Mouse (Mus musculus): ENCODE results near the gene Syk. TPM values are rescaled to one million over a fixed set of nuclear protein-coding genes. Genes with fewer than 3 reads are reported as not detected.

Syk gene
- polyA plus RNA-seq, 1 experiment from 2014 or later: 6.7 TPM

GRCm38 (mm10) chr13:52587761-52588160 is 4.8 kb downstream of the Syk start:
- H3K4me1 ChIP-seq: 0 out of 2 replicates have a peak, but pooled peaks cover 3% of the 10 kb centered on the region
- no peaks in the 10 kb centered on the region; the same call in 1 of the 2 replicates for H3K36me3 ChIP-seq
- H3K27me3 ChIP-seq (ENCODE audit: insufficient read depth, poor library complexity, severe bottlenecking): 0 out of 2 replicates have a peak, but pooled peaks cover 1% of the 10 kb centered on the region
- no peak for DNase-seq (ENCODE audit: low spot score)
- H3K4me3 ChIP-seq: no peak overlapping the region
- H3K9me3 ChIP-seq: no peaks in the 10 kb centered on the region
- 94% methylated on average over 4 of the region's 4 CpGs for WGBS
- H3K27ac ChIP-seq: no peak overlapping the region

GRCm38 (mm10) chr13:52589043-52589442 is 6.1 kb downstream of the Syk start:
- no peak overlapping the region for H3K4me3 ChIP-seq
- WGBS: 92% methylated on average over 4 of the region's 4 CpGs
- H3K36me3 ChIP-seq: no peaks in the 10 kb centered on the region; the same call in 1 of the 2 replicates
- H3K27ac ChIP-seq: no peak overlapping the region
- DNase-seq (ENCODE audit: low spot score): no peak
- 0 out of 2 replicates have a peak, but pooled peaks cover 3% of the 10 kb centered on the region for H3K4me1 ChIP-seq
- H3K9me3 ChIP-seq: no peaks in the 10 kb centered on the region
- no peaks in the 10 kb centered on the region for H3K27me3 ChIP-seq (ENCODE audit: insufficient read depth, poor library complexity, severe bottlenecking)

- Histone ChIP-seq H3K4me1 (0 out of 2 replicates have a peak, but pooled peaks cover 2% of the 10 kb centered on the region), H3K27ac (no peak overlapping the region), H3K36me3 (no peaks in the 10 kb centered on the region; the same call in 1 of the 2 replicates), H3K9me3 (no peaks in the 10 kb centered on the region), H3K4me3 (no peak overlapping the region), H3K27me3 (ENCODE audit: insufficient read depth, poor library complexity, severe bottlenecking) (no peaks in the 10 kb centered on the region)
- no peak for DNase-seq (ENCODE audit: low spot score)
- 93% methylated on average over 4 of the region's 4 CpGs for WGBS
Observed at GRCm38 (mm10) chr13:52591831-52592230, 8.9 kb downstream of the Syk start.

- no peak overlapping the region for H3K4me3 ChIP-seq
- no peak overlapping the region for H3K27ac ChIP-seq
- DNase-seq (ENCODE audit: low spot score): no peak
- no peaks in the 10 kb centered on the region; the same call in 1 of the 2 replicates for H3K36me3 ChIP-seq
- no peaks in the 10 kb centered on the region; the same call in 1 of the 2 replicates for H3K9me3 ChIP-seq
- no peaks in the 10 kb centered on the region for H3K27me3 ChIP-seq (ENCODE audit: insufficient read depth, poor library complexity, severe bottlenecking)
- 71% methylated on average over 5 of the region's 5 CpGs for WGBS
- H3K4me1 ChIP-seq: peaks cover 6% of the 10 kb centered on the region; the same call in 1 of the 2 replicates
Observed at GRCm38 (mm10) chr13:52596692-52597091, 13.7 kb downstream of the Syk start.

GRCm38 (mm10) chr13:52597092-52597678 is 14.2 kb downstream of the Syk start:
- Histone ChIP-seq H3K4me1 (peaks cover 7% of the 10 kb centered on the region; the same call in 1 of the 2 replicates), H3K4me3 (no peak overlapping the region), H3K27ac (no peak overlapping the region), H3K36me3 (no peaks in the 10 kb centered on the region; the same call in 1 of the 2 replicates), H3K9me3 (no peaks in the 10 kb centered on the region; the same call in 1 of the 2 replicates), H3K27me3 (ENCODE audit: insufficient read depth, poor library complexity, severe bottlenecking) (no peaks in the 10 kb centered on the region)
- DNase-seq (ENCODE audit: low spot score): no peak
- 84% methylated on average over 11 of the region's 11 CpGs for WGBS

- no peaks in the 10 kb centered on the region; the same call in 1 of the 2 replicates for H3K9me3 ChIP-seq
- 62% methylated on average over 3 of the region's 3 CpGs for WGBS
- no peaks in the 10 kb centered on the region for H3K36me3 ChIP-seq
- H3K27me3 ChIP-seq (ENCODE audit: insufficient read depth, poor library complexity, severe bottlenecking): no peaks in the 10 kb centered on the region
- no peak for DNase-seq (ENCODE audit: low spot score)
- no peak overlapping the region for H3K27ac ChIP-seq
- peaks cover 17% of the 10 kb centered on the region for H3K4me1 ChIP-seq
- no peak overlapping the region for H3K4me3 ChIP-seq
Observed at GRCm38 (mm10) chr13:52598233-52598632, 15.3 kb downstream of the Syk start.

- DNase-seq (ENCODE audit: low spot score): no peak
- H3K36me3 ChIP-seq: no peaks in the 10 kb centered on the region
- H3K27ac ChIP-seq: no peak overlapping the region
- no peaks in the 10 kb centered on the region for H3K27me3 ChIP-seq (ENCODE audit: insufficient read depth, poor library complexity, severe bottlenecking)
- H3K9me3 ChIP-seq: no peaks in the 10 kb centered on the region; the same call in 1 of the 2 replicates
- H3K4me3 ChIP-seq: no peak overlapping the region
- WGBS: 70% methylated on average over 4 of the region's 4 CpGs
- peaks cover 26% of the 10 kb centered on the region for H3K4me1 ChIP-seq
Observed at GRCm38 (mm10) chr13:52600015-52600643, 17.2 kb downstream of the Syk start.

- H3K9me3 ChIP-seq: no peaks in the 10 kb centered on the region; the same call in 1 of the 2 replicates
- H3K4me3 ChIP-seq: no peak overlapping the region
- no peak overlapping the region for H3K27ac ChIP-seq
- no peaks in the 10 kb centered on the region for H3K36me3 ChIP-seq
- DNase-seq (ENCODE audit: low spot score): no peak
- H3K4me1 ChIP-seq: peaks cover 23% of the 10 kb centered on the region
- no peaks in the 10 kb centered on the region for H3K27me3 ChIP-seq (ENCODE audit: insufficient read depth, poor library complexity, severe bottlenecking)
- WGBS: 35% methylated on average over 4 of the region's 4 CpGs
Observed at GRCm38 (mm10) chr13:52602752-52603151, 19.8 kb downstream of the Syk start.

- no peaks in the 10 kb centered on the region; the same call in 1 of the 2 replicates for H3K9me3 ChIP-seq
- no peak overlapping the region for H3K4me3 ChIP-seq
- no peaks in the 10 kb centered on the region for H3K36me3 ChIP-seq
- H3K4me1 ChIP-seq: peaks cover 23% of the 10 kb centered on the region
- no peak overlapping the region for H3K27ac ChIP-seq
- H3K27me3 ChIP-seq (ENCODE audit: insufficient read depth, poor library complexity, severe bottlenecking): no peaks in the 10 kb centered on the region
- WGBS: 80% methylated on average over 6 of the region's 6 CpGs
- no peak for DNase-seq (ENCODE audit: low spot score)
Observed at GRCm38 (mm10) chr13:52603704-52604349, 20.9 kb downstream of the Syk start.

GRCm38 (mm10) chr13:52605006-52605405 is 22.0 kb downstream of the Syk start:
- Histone ChIP-seq H3K9me3 (no peaks in the 10 kb centered on the region; the same call in 1 of the 2 replicates), H3K36me3 (no peaks in the 10 kb centered on the region), H3K4me1 (peaks cover 23% of the 10 kb centered on the region), H3K27ac (no peak overlapping the region), H3K27me3 (ENCODE audit: insufficient read depth, poor library complexity, severe bottlenecking) (no peaks in the 10 kb centered on the region), H3K4me3 (no peak overlapping the region)
- DNase-seq (ENCODE audit: low spot score): no peak
- 89% methylated on average over 3 of the region's 3 CpGs for WGBS

- WGBS: 84% methylated on average over 4 of the region's 4 CpGs
Observed at GRCm38 (mm10) chr13:52605911-52606310, 22.9 kb downstream of the Syk start.

GRCm38 (mm10) chr13:52606656-52607275 is 23.8 kb downstream of the Syk start:
- 79% methylated on average over 3 of the region's 3 CpGs for WGBS
- H3K27ac ChIP-seq: no peak overlapping the region

More at GRCm38 (mm10) chr13:52605911-52606310, 22.9 kb downstream of the Syk start:
- Histone ChIP-seq H3K27me3 (ENCODE audit: insufficient read depth, poor library complexity, severe bottlenecking) (no peaks in the 10 kb centered on the region), H3K9me3 (no peaks in the 10 kb centered on the region; the same call in 1 of the 2 replicates), H3K27ac (no peak overlapping the region), H3K4me1 (peaks cover 20% of the 10 kb centered on the region), H3K36me3 (0 out of 2 replicates have a peak, but pooled peaks cover under 1% of the 10 kb centered on the region), H3K4me3 (no peak overlapping the region)
- no peak for DNase-seq (ENCODE audit: low spot score)

More at GRCm38 (mm10) chr13:52606656-52607275, 23.8 kb downstream of the Syk start:
- peaks cover 2% of the 10 kb centered on the region; the same call in 1 of the 2 replicates for H3K36me3 ChIP-seq
- H3K4me1 ChIP-seq: peaks cover 20% of the 10 kb centered on the region
- no peak for DNase-seq (ENCODE audit: low spot score)
- no peak overlapping the region for H3K4me3 ChIP-seq
- no peaks in the 10 kb centered on the region for H3K27me3 ChIP-seq (ENCODE audit: insufficient read depth, poor library complexity, severe bottlenecking)
- no peaks in the 10 kb centered on the region for H3K9me3 ChIP-seq
